Mouse (Mus musculus): ENCODE measurements at regions not wholly inside any gene's neighbourhood (a gene's known extent, or its start where the extent isn't known, plus 50 kb on each side); places are given as distances from the start of the nearest gene placed in this dataset.

DNA sequence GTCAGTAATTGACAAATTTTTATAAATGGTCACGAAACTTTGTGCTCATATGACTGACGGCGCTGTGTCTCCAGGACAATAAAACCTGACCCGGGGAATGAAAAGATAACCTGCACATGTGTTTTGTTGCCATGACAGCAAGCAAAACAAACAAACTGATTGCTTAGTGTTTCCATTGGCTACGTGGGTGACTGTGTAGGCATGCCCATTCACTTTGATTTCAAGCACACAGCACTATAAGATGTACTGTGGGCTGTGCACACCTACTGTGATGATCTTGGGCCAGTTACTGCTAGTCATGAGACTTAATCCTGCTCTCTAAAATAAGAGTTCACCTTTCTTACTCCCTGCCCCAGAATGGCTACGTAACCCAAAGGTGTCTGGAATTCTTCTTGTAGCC is 225.4 kb downstream of the Rnf144b start:
- H3K4me1 ChIP-seq (ENCODE audit: control insufficient read depth, insufficient read depth, low read length): no peaks in the 10 kb centered on the region
- H3K4me3 ChIP-seq (ENCODE audit: low read depth, low read length): no peak overlapping the region

DNA sequence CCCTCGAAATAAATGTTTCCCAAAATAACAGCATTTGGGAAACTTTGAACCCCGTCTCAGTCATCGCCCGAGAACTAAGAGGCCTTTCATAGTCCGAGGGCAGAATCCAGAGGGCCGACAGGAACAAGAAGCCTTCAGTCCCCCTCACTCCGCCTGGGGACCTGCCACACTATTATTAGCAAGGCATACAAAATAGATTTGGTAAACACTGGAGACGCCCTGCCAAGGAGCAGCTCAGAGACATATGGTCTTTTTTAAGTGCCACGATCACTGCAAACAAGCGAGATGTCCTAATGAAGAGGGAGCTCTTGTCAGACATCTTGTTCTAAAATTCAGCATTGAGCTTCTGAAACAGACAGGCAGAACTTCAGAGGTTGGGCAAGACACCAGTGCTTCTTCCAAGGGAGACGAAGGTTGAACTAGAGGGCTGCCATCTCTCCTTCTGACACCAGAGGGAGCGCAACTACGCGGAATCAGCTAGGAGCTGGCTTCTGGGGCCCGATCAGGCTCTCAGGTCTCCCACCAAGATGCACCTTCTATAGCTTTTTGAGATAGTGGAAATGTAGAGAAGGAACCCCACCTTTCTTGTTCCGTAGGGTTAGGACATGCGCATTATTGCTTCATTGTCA is 226.2 kb downstream of the Rnf144b start:
- TF ChIP-seq POLR2A (IDR thresholded peaks at IDR 0.05; ENCODE audit: insufficient read depth, low read length): no peak
- TF ChIP-seq CTCF (IDR thresholded peaks at IDR 0.05; ENCODE audit: low read depth, low read length): peak; percentile 75
- Histone ChIP-seq H3K4me3 (ENCODE audit: low read depth, low read length) (no peak overlapping the region), H3K27me3 (ENCODE audit: control insufficient read depth, insufficient read depth, low read length, poor library complexity, severe bottlenecking) (no peaks in the 10 kb centered on the region), H3K4me1 (ENCODE audit: control insufficient read depth, insufficient read depth, low read length) (no peaks in the 10 kb centered on the region), H3K36me3 (ENCODE audit: control insufficient read depth, insufficient read depth, low read length, poor library complexity, severe bottlenecking) (no peaks in the 10 kb centered on the region), H3K9me3 (replicated peaks; ENCODE audit: control insufficient read depth, insufficient read depth, low read length, poor library complexity, severe bottlenecking) (no peaks in the 10 kb centered on the region), H3K27ac (ENCODE audit: insufficient read depth, low read length) (no peak overlapping the region), H3K9ac (ENCODE audit: low read depth, poor library complexity, severe bottlenecking) (no peak overlapping the region)

More for the DNA sequence above, 225.4 kb downstream of the Rnf144b start:
- H3K9ac ChIP-seq (ENCODE audit: low read depth, poor library complexity, severe bottlenecking): no peak overlapping the region
- H3K27me3 ChIP-seq (ENCODE audit: control insufficient read depth, insufficient read depth, low read length, poor library complexity, severe bottlenecking): no peaks in the 10 kb centered on the region
- no peak overlapping the region for H3K27ac ChIP-seq (ENCODE audit: insufficient read depth, low read length)
- H3K36me3 ChIP-seq (ENCODE audit: control insufficient read depth, insufficient read depth, low read length, poor library complexity, severe bottlenecking): no peaks in the 10 kb centered on the region
- TF ChIP-seq CTCF (IDR thresholded peaks at IDR 0.05; ENCODE audit: low read depth, low read length): no peak
- no peak for TF ChIP-seq POLR2A (IDR thresholded peaks at IDR 0.05; ENCODE audit: insufficient read depth, low read length)
- TF ChIP-seq EP300 (IDR thresholded peaks at IDR 0.05; ENCODE audit: insufficient read depth, low read depth, low read length): no peak
- no peaks in the 10 kb centered on the region for H3K9me3 ChIP-seq (replicated peaks; ENCODE audit: control insufficient read depth, insufficient read depth, low read length, poor library complexity, severe bottlenecking)

DNA sequence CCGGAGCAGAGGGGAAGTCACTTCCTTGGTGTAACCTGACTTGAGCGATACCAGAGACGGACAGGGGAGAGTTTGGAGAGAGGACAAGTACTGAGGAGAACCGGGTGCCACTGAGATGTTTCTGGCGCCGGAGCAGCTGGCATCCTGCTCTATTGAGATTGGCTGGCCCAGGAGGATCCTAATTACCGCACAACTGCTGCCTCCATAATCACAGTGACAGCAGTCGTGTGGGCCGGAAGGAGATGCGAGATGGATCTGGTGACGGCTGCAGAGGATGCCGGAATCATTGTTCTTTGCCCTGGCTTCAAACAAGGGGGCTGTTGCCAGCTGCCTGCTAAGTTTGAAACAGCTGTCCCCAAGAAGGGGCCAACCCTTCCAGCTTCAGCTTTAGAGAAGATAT is 232.0 kb downstream of the Rnf144b start:
- H3K4me1 ChIP-seq (ENCODE audit: control insufficient read depth, insufficient read depth, low read length): no peaks in the 10 kb centered on the region
- H3K27ac ChIP-seq (ENCODE audit: insufficient read depth, low read length): no peak overlapping the region
- H3K4me3 ChIP-seq (ENCODE audit: low read depth, low read length): no peak overlapping the region
- TF ChIP-seq CTCF (IDR thresholded peaks at IDR 0.05; ENCODE audit: low read depth, low read length) (no peak), EP300 (IDR thresholded peaks at IDR 0.05; ENCODE audit: insufficient read depth, low read depth, low read length) (no peak), POLR2A (IDR thresholded peaks at IDR 0.05; ENCODE audit: insufficient read depth, low read length) (no peak)
- no peak overlapping the region for H3K9ac ChIP-seq (ENCODE audit: low read depth, poor library complexity, severe bottlenecking)
- H3K9me3 ChIP-seq (replicated peaks; ENCODE audit: control insufficient read depth, insufficient read depth, low read length, poor library complexity, severe bottlenecking): no peaks in the 10 kb centered on the region
- no peaks in the 10 kb centered on the region for H3K36me3 ChIP-seq (ENCODE audit: control insufficient read depth, insufficient read depth, low read length, poor library complexity, severe bottlenecking)
- no peaks in the 10 kb centered on the region for H3K27me3 ChIP-seq (ENCODE audit: control insufficient read depth, insufficient read depth, low read length, poor library complexity, severe bottlenecking)

DNA sequence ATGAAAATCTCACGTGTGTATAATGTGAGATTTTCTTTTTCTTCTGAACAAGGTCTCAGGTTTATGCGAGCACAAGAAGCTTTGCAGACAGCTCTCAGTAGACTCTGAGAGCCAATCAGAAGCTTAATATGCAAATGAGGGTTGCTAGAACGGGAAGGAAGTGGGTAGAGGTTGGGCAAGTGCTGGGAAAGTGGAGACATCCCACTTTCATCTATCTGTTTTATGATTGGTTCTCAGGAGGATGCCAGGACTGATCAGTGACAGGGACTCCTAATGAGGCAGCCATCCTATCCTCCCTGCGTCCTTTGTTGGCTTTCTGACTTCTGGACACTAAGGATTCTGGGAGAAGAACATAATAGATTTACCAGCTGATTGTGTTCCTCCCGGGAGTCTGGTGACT is 232.7 kb downstream of the Rnf144b start:
- H3K9me3 ChIP-seq (replicated peaks; ENCODE audit: control insufficient read depth, insufficient read depth, low read length, poor library complexity, severe bottlenecking): no peaks in the 10 kb centered on the region
- TF ChIP-seq CTCF (IDR thresholded peaks at IDR 0.05; ENCODE audit: low read depth, low read length) (no peak), POLR2A (IDR thresholded peaks at IDR 0.05; ENCODE audit: insufficient read depth, low read length) (no peak), EP300 (IDR thresholded peaks at IDR 0.05; ENCODE audit: insufficient read depth, low read depth, low read length) (no peak)
- no peak overlapping the region for H3K27ac ChIP-seq (ENCODE audit: insufficient read depth, low read length)
- H3K9ac ChIP-seq (ENCODE audit: low read depth, poor library complexity, severe bottlenecking): no peak overlapping the region
- H3K36me3 ChIP-seq (ENCODE audit: control insufficient read depth, insufficient read depth, low read length, poor library complexity, severe bottlenecking): no peaks in the 10 kb centered on the region
- no peaks in the 10 kb centered on the region for H3K27me3 ChIP-seq (ENCODE audit: control insufficient read depth, insufficient read depth, low read length, poor library complexity, severe bottlenecking)
- H3K4me1 ChIP-seq (ENCODE audit: control insufficient read depth, insufficient read depth, low read length): no peaks in the 10 kb centered on the region
- no peak overlapping the region for H3K4me3 ChIP-seq (ENCODE audit: low read depth, low read length)

DNA sequence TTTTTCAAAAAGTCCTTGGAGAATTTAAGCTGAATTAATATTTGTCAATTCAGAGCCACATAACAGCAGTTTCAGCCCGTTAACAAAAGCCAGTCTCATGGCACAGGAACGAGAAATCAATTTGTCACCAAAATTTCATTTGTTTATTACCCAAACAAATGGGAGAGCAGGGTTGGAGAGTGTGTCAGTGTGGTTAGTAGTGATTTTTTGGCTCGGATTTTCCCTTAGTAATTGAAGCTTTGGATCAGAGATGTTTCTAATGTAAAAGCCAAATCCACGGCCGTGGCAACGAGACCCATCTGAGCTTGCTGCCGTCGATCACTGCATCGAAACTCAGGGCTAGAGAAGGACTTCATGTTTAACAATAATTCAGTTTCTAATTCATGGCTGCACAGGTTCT is 236.5 kb downstream of the Rnf144b start:
- Histone ChIP-seq H3K4me3 (ENCODE audit: low read depth, low read length) (no peak overlapping the region), H3K9ac (ENCODE audit: low read depth, poor library complexity, severe bottlenecking) (no peak overlapping the region), H3K4me1 (ENCODE audit: control insufficient read depth, insufficient read depth, low read length) (no peaks in the 10 kb centered on the region), H3K27ac (ENCODE audit: insufficient read depth, low read length) (no peak overlapping the region), H3K36me3 (ENCODE audit: control insufficient read depth, insufficient read depth, low read length, poor library complexity, severe bottlenecking) (no peaks in the 10 kb centered on the region), H3K27me3 (ENCODE audit: control insufficient read depth, insufficient read depth, low read length, poor library complexity, severe bottlenecking) (no peaks in the 10 kb centered on the region), H3K9me3 (replicated peaks; ENCODE audit: control insufficient read depth, insufficient read depth, low read length, poor library complexity, severe bottlenecking) (no peaks in the 10 kb centered on the region)
- no peak for TF ChIP-seq EP300 (IDR thresholded peaks at IDR 0.05; ENCODE audit: insufficient read depth, low read depth, low read length)
- no peak for TF ChIP-seq POLR2A (IDR thresholded peaks at IDR 0.05; ENCODE audit: insufficient read depth, low read length)
- TF ChIP-seq CTCF (IDR thresholded peaks at IDR 0.05; ENCODE audit: low read depth, low read length): no peak

DNA sequence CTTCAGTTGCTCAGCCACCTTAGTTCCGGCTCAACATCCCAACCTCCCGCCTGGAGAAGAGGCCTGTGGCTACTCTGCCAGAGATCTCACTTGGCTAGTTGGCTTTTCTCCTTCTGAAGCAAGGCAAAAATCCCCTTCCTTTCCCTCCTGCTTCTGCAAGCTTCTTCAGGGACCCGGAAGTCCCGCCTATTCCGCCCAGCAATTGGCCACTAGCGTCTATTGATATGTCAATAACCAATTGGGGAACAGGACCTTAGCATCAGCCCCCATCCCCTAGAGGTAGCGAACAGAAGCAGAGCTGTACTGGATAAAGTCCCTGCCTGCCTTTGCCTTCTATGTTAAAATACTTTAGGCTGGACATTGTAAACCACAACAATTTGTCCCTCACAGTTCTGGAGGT is 243.3 kb downstream of the Rnf144b start:
- peak overlapping the region; percentile 48 for H3K9ac ChIP-seq (ENCODE audit: low read depth, poor library complexity, severe bottlenecking)
- H3K9me3 ChIP-seq (replicated peaks; ENCODE audit: control insufficient read depth, insufficient read depth, low read length, poor library complexity, severe bottlenecking): no peaks in the 10 kb centered on the region
- H3K27ac ChIP-seq (ENCODE audit: insufficient read depth, low read length): no peak overlapping the region
- H3K27me3 ChIP-seq (ENCODE audit: control insufficient read depth, insufficient read depth, low read length, poor library complexity, severe bottlenecking): no peaks in the 10 kb centered on the region
- H3K4me3 ChIP-seq (ENCODE audit: low read depth, low read length): peak overlapping the region; percentile 73
- no peaks in the 10 kb centered on the region for H3K36me3 ChIP-seq (ENCODE audit: control insufficient read depth, insufficient read depth, low read length, poor library complexity, severe bottlenecking)
- TF ChIP-seq POLR2A (IDR thresholded peaks at IDR 0.05; ENCODE audit: insufficient read depth, low read length): no peak
- TF ChIP-seq CTCF (IDR thresholded peaks at IDR 0.05; ENCODE audit: low read depth, low read length): no peak
- TF ChIP-seq EP300 (IDR thresholded peaks at IDR 0.05; ENCODE audit: insufficient read depth, low read depth, low read length): no peak
- no peaks in the 10 kb centered on the region for H3K4me1 ChIP-seq (ENCODE audit: control insufficient read depth, insufficient read depth, low read length)
